ENCODE assay signal across 22 mouse cellular contexts in genomic region chr2:77707138-77707537, GRCm38 (mm10).
DNase-seq lines count a peak whose midpoint lies in the region; ATAC-seq and TF ChIP-seq lines count a peak whose summit lies in the region.
"Had no signal": no experiment of that assay in that cellular context is flagged by ENCODE, and none has a peak within 500 bp of the region (broad histone marks: within the 10 kb centered on the region; RNA-seq: fewer than 3 reads in every experiment).

No protein-coding gene starts in this region.

- no peak for TF ChIP-seq CTCF in hindbrain, postnatal 0 days (IDR thresholded peaks at IDR 0.05; ENCODE audit: low read depth)
- no peak for TF ChIP-seq CTCF in midbrain, postnatal 0 days (IDR thresholded peaks at IDR 0.05)

- ATAC-seq in hindbrain, postnatal 0 days: no peak
- ATAC-seq in limb, embryonic 11.5 days (ENCODE audit: insufficient number of reproducible peaks, low FRiP score, low TSS enrichment, low read depth): no peak
- no peak for ATAC-seq in midbrain, embryonic 14.5 days (ENCODE audit: low FRiP score, low TSS enrichment)
- no peak for ATAC-seq in midbrain, postnatal 0 days (ENCODE audit: low FRiP score)
- ATAC-seq: forebrain, embryonic 14.5 days had no signal

- H3K4me3 ChIP-seq in hindbrain, embryonic 10.5 days: no peak overlapping the region
- H3K4me3 ChIP-seq in hindbrain, postnatal 0 days (ENCODE audit: low read length): no peak overlapping the region
- no peak overlapping the region for H3K4me3 ChIP-seq in limb, embryonic 11.5 days (ENCODE audit: low read depth, low read length)
- H3K4me3 ChIP-seq in limb, embryonic 10.5 days: no peak overlapping the region
- no peak overlapping the region for H3K4me3 ChIP-seq in midbrain, embryonic 14.5 days (replicated peaks; ENCODE audit: low read depth, low read length)
- H3K4me3 ChIP-seq in midbrain, postnatal 0 days (ENCODE audit: low read depth, low read length): no peak overlapping the region
- H3K4me3 ChIP-seq: embryonic facial prominence, embryonic 13.5 days; embryonic facial prominence, embryonic 15.5 days; erythroblast, embryonic 14.5 days; forebrain, embryonic 10.5 days; forebrain, embryonic 12.5 days had no signal

- no peak for DNase-seq in hindbrain, embryonic 10.5 days (ENCODE audit: low spot score)
- DNase-seq in hindbrain, postnatal 0 days (ENCODE audit: low spot score): no peak
- peak; percentile 22 for DNase-seq in limb, embryonic 11.5 days (ENCODE audit: low spot score)
- DNase-seq in limb, embryonic 10.5 days (ENCODE audit: low spot score): no peak
- peak; percentile 16 for DNase-seq in midbrain, embryonic 14.5 days
- DNase-seq in midbrain, postnatal 0 days (ENCODE audit: low spot score): no peak
- DNase-seq: adrenal gland, adult 2 months; adrenal gland, postnatal 10 days; adrenal gland, postnatal 25 days; cerebellum, adult 11 months; cerebellum, adult 18-20 months; cerebellum, adult 8-10 months; cerebellum, adult 9-11 months; cerebellum, postnatal 14 days; cerebellum, postnatal 36 days; embryo, embryonic 11 days had no signal

- peaks cover 16% of the 10 kb centered on the region for H3K4me1 ChIP-seq in hindbrain, embryonic 10.5 days (replicated peaks)
- H3K4me1 ChIP-seq in hindbrain, postnatal 0 days (ENCODE audit: insufficient read depth, low read length): no peaks in the 10 kb centered on the region
- 0 out of 2 replicates have a peak, but pooled peaks cover 2% of the 10 kb centered on the region for H3K4me1 ChIP-seq in limb, embryonic 11.5 days (ENCODE audit: control insufficient read depth, insufficient read depth, low read length)
- H3K4me1 ChIP-seq in limb, embryonic 10.5 days: peaks cover 21% of the 10 kb centered on the region
- peaks cover 14% of the 10 kb centered on the region; the same call in 1 of the 2 replicates for H3K4me1 ChIP-seq in midbrain, embryonic 14.5 days (ENCODE audit: control insufficient read depth, insufficient read depth, low read length)
- H3K4me1 ChIP-seq in midbrain, postnatal 0 days (ENCODE audit: insufficient read depth, low read length): no peaks in the 10 kb centered on the region; the same call in 1 of the 2 replicates
- H3K4me1 ChIP-seq: embryonic facial prominence, embryonic 15.5 days; forebrain, embryonic 10.5 days had no signal

- 46% methylated on average over 9 of the region's 9 CpGs for WGBS in hindbrain, embryonic 10.5 days
- WGBS in hindbrain, postnatal 0 days: 35% methylated on average over 9 of the region's 9 CpGs
- WGBS in limb, embryonic 11.5 days: 61% methylated on average over 9 of the region's 9 CpGs
- WGBS in limb, embryonic 10.5 days: 73% methylated on average over 9 of the region's 9 CpGs
- WGBS in midbrain, embryonic 14.5 days: 34% methylated on average over 9 of the region's 9 CpGs
- 38% methylated on average over 9 of the region's 9 CpGs for WGBS in midbrain, postnatal 0 days

- no peaks in the 10 kb centered on the region for H3K27me3 ChIP-seq in hindbrain, embryonic 10.5 days (ENCODE audit: insufficient read depth, poor library complexity, severe bottlenecking)
- H3K27me3 ChIP-seq in hindbrain, postnatal 0 days (ENCODE audit: insufficient read depth, low read length): no peaks in the 10 kb centered on the region; the same call in 1 of the 2 replicates
- H3K27me3 ChIP-seq in limb, embryonic 11.5 days (ENCODE audit: control insufficient read depth, insufficient read depth, low read length): no peaks in the 10 kb centered on the region
- no peaks in the 10 kb centered on the region for H3K27me3 ChIP-seq in limb, embryonic 10.5 days (ENCODE audit: low read depth, poor library complexity, severe bottlenecking)
- H3K27me3 ChIP-seq in midbrain, embryonic 14.5 days (ENCODE audit: control insufficient read depth, insufficient read depth, low read length): no peaks in the 10 kb centered on the region
- H3K27me3 ChIP-seq in midbrain, postnatal 0 days (ENCODE audit: insufficient read depth, low read length): no peaks in the 10 kb centered on the region
- H3K27me3 ChIP-seq: embryonic facial prominence, embryonic 13.5 days; embryonic facial prominence, embryonic 15.5 days; forebrain, embryonic 12.5 days had no signal

- H3K9ac ChIP-seq in hindbrain, postnatal 0 days (replicated peaks; ENCODE audit: low read length): no peak overlapping the region
- no peak overlapping the region for H3K9ac ChIP-seq in limb, embryonic 11.5 days (ENCODE audit: low read length)
- H3K9ac ChIP-seq in midbrain, embryonic 14.5 days (replicated peaks; ENCODE audit: low read length): no peak overlapping the region
- H3K9ac ChIP-seq in midbrain, postnatal 0 days (replicated peaks; ENCODE audit: low read length, poor library complexity, severe bottlenecking): no peak overlapping the region
- H3K9ac ChIP-seq: embryonic facial prominence, embryonic 13.5 days; embryonic facial prominence, embryonic 15.5 days; forebrain, embryonic 12.5 days had no signal

- H3K36me3 ChIP-seq in hindbrain, embryonic 10.5 days: no peaks in the 10 kb centered on the region
- H3K36me3 ChIP-seq in hindbrain, postnatal 0 days (ENCODE audit: insufficient read depth, low read length): no peaks in the 10 kb centered on the region
- H3K36me3 ChIP-seq in limb, embryonic 11.5 days (ENCODE audit: control insufficient read depth, insufficient read depth, low read length): no peaks in the 10 kb centered on the region
- H3K36me3 ChIP-seq in limb, embryonic 10.5 days: no peaks in the 10 kb centered on the region
- H3K36me3 ChIP-seq in midbrain, embryonic 14.5 days (ENCODE audit: control insufficient read depth, insufficient read depth, low read length): no peaks in the 10 kb centered on the region
- H3K36me3 ChIP-seq in midbrain, postnatal 0 days (ENCODE audit: insufficient read depth, low read length): no peaks in the 10 kb centered on the region
- H3K36me3 ChIP-seq: embryonic facial prominence, embryonic 13.5 days; embryonic facial prominence, embryonic 15.5 days; forebrain, embryonic 10.5 days; forebrain, embryonic 12.5 days had no signal

- no peaks in the 10 kb centered on the region for H3K9me3 ChIP-seq in hindbrain, embryonic 10.5 days
- H3K9me3 ChIP-seq in hindbrain, postnatal 0 days (ENCODE audit: low read length): no peaks in the 10 kb centered on the region
- no peaks in the 10 kb centered on the region for H3K9me3 ChIP-seq in limb, embryonic 11.5 days (ENCODE audit: control insufficient read depth, low read length)
- no peaks in the 10 kb centered on the region for H3K9me3 ChIP-seq in limb, embryonic 10.5 days (replicated peaks)
- H3K9me3 ChIP-seq in midbrain, embryonic 14.5 days (ENCODE audit: control insufficient read depth, low read length): no peaks in the 10 kb centered on the region
- H3K9me3 ChIP-seq in midbrain, postnatal 0 days (ENCODE audit: low read length): no peaks in the 10 kb centered on the region
- H3K9me3 ChIP-seq: embryonic facial prominence, embryonic 13.5 days; embryonic facial prominence, embryonic 15.5 days; forebrain, embryonic 10.5 days; forebrain, embryonic 12.5 days had no signal

- H3K27ac ChIP-seq in hindbrain, embryonic 10.5 days: peak overlapping the region; percentile 66
- no peak overlapping the region for H3K27ac ChIP-seq in hindbrain, postnatal 0 days
- H3K27ac ChIP-seq in limb, embryonic 11.5 days (replicated peaks; ENCODE audit: low read depth, low read length): no peak overlapping the region
- H3K27ac ChIP-seq in limb, embryonic 10.5 days: no peak overlapping the region
- H3K27ac ChIP-seq in midbrain, embryonic 14.5 days (replicated peaks; ENCODE audit: low read depth, low read length): no peak overlapping the region
- no peak overlapping the region for H3K27ac ChIP-seq in midbrain, postnatal 0 days (ENCODE audit: low read depth, low read length)
- H3K27ac ChIP-seq: embryonic facial prominence, embryonic 13.5 days; embryonic facial prominence, embryonic 15.5 days; forebrain, embryonic 10.5 days; forebrain, embryonic 12.5 days had no signal

- no peak overlapping the region for H3K4me2 ChIP-seq in hindbrain, postnatal 0 days (ENCODE audit: low read depth, low read length)
- no peak overlapping the region for H3K4me2 ChIP-seq in limb, embryonic 11.5 days (ENCODE audit: low read depth, severe bottlenecking)
- H3K4me2 ChIP-seq in midbrain, embryonic 14.5 days (ENCODE audit: low read length): no peak overlapping the region
- H3K4me2 ChIP-seq in midbrain, postnatal 0 days (ENCODE audit: low read depth, low read length, poor library complexity, severe bottlenecking): no peak overlapping the region
- H3K4me2 ChIP-seq: embryonic facial prominence, embryonic 13.5 days; embryonic facial prominence, embryonic 15.5 days; forebrain, embryonic 12.5 days had no signal

Comparison
In these comparisons a context has a peak if more than half of its experiments do, and no peak if none do; other contexts are left out.
1. DNase-seq: peak in limb, embryonic 11.5 days (single experiment) and midbrain, embryonic 14.5 days (single experiment); none in hindbrain, embryonic 10.5 days (single experiment), hindbrain, postnatal 0 days (single experiment), limb, embryonic 10.5 days (single experiment) and midbrain, postnatal 0 days (single experiment).